Mouse (Mus musculus) NIH3T3 (cell line): Measurements from ENCODE around the gene Magi1.

Experiments
- DNase-seq: peaks from one replicate; pipeline ENCODE4 v3.0.0-alpha.2; 2012; ENCODE audit warnings: low read depth

Magi1 gene

GRCm38 (mm10) chr6:94283318-94284061 is at the start of gene Magi1:
Gene Magi1, minus strand, starts transcription at chr6:94283917.
- peak; percentile 98 for DNase-seq

- no peak for DNase-seq
Measured at GRCm38 (mm10) chr6:94327143-94327542, 43.4 kb upstream of the Magi1 start.

DNA sequence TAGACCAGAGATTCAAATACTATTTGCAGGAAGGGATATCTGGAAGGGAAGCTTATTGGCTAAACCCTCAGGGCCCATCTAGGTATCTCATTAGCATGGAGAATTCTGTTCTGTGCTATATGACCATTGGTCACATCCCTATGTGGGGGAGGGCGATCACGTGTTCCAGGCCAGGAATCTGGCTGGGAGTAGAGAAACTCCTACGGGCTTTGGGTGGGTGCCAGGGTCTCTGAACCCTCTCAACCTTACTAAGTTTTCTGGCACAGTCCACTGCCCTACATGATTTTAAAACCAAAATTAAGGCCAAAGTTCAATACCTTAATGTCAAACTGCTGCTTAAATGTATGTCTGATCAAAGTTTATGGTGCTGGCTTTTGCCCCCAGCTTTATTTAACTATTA is 33.2 kb upstream of the Magi1 start:
- DNase-seq: peak; percentile 33

- no peak for DNase-seq
Measured at GRCm38 (mm10) chr6:94312285-94312684, 28.6 kb upstream of the Magi1 start.

DNA sequence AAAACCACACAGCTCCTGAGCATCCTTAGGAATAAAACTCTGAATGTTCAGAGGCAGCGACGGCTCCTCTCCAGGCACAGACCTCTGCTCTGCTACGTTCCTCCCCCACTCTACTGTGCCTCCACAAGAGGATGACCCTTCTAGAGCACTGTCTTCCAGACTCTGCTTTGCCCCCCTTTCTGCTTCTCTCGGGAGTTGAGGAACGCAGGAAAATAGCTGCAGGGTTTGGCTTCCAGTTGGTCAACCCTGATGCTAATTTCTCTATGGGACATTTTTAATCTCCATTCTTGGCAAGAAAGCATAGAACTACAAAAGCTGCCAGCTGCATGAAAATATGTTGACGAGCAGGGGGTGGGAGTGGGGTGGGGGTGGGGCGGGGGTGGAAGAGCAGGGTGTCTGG is 24.8 kb upstream of the Magi1 start:
- DNase-seq: no peak

DNA sequence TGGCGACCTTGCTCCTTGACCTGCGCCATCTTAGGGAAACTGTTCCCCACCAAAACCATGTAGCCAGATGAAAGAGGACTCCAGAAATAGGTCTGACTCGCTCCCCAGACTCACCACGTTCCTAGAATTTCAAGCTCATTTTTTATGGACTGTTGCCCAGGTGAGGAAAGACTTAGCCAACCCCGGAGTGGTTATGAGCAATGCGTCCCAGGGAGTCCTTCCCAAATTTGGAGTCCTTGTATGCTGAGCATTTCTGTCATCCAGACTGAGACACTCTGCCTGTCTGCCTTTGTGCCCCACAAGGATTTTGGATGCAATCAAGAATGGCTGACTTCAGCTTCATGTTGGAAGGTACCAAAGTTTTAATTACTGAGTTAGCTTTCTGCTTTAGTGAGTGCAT is 19.8 kb upstream of the Magi1 start:
- DNase-seq: peak; percentile 76

- no peak for DNase-seq
Measured at GRCm38 (mm10) chr6:94301804-94302203, 18.1 kb upstream of the Magi1 start.

GRCm38 (mm10) chr6:94300562-94300961 is 16.8 kb upstream of the Magi1 start:
- no peak for DNase-seq

- no peak for DNase-seq
Measured at GRCm38 (mm10) chr6:94287387-94287786, 3.7 kb upstream of the Magi1 start.

GRCm38 (mm10) chr6:94286555-94286954 is 2.8 kb upstream of the Magi1 start:
- no peak for DNase-seq

GRCm38 (mm10) chr6:94284089-94284825 is 540 bp upstream of the Magi1 start:
- DNase-seq: peak; percentile 46

DNA sequence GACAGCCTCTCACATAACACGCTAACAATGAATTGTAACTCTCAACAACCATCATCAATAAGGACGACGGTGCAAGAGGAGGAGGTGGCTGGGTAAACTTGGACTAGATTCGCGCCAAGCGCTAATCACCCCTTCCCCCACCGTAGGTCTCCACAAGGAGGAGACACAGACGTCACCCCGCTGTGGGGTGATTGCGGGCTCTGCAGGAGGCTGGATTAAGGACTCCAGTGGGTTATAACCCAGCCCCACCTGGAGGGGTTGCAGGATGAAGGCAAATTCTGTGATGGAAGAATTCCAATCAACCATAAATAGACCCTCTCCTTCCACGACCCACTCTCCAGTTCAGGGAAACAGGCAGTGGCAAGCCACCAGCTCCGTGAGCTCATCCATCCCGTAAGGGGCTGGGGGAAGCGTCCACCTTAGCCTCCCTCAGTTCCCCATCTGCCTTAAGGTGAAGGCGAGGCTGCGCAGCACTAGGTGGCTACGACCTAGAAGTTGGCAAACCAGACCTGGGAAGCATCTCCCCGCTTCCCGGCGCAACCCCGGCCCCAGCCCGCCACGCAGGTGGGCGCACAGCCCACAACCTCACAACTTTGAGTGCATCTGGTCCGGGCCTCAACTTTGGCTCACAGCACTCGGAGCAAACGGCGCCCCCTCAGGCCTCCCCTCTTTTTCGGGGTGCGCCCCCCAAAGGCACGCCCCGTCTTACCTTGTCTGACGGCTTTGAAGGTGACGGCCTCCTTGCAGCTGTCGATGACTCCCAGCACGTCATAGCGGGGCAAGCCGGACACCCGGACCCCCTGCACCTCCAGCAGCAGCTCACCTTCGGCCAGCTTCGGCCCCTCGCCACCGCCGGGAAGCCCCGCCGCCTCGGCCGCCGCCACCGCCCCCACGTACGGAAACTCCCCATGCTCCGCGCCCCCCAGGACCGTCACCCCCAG is 1.1 kb downstream of the Magi1 start:
- peak; percentile 66 for DNase-seq

GRCm38 (mm10) chr6:94281606-94282280 is 2.0 kb downstream of the Magi1 start:
- DNase-seq: peak; percentile 43

- no peak for DNase-seq
Measured at GRCm38 (mm10) chr6:94273941-94274340, 9.8 kb downstream of the Magi1 start.

DNA sequence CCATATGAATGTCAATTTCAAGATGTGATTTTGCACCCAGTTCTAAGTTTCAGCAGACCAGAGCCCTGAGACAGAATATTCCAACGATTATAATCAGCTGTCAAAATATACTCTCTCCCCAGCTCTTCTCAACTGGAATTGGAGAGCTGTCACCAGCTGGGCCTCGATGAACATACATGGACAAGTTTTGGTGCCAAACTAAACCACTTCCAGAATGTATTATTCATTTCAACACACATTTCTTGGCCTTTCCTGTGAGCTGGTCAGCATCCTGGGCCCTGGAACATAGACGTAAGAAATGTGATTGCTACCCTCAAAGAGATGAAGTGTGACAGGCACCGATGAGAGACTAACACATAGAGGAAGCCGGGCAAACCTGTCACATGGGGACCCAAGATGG is 13.7 kb downstream of the Magi1 start:
- peak; percentile 81 for DNase-seq

GRCm38 (mm10) chr6:94269174-94269573 is 14.5 kb downstream of the Magi1 start:
- no peak for DNase-seq

DNA sequence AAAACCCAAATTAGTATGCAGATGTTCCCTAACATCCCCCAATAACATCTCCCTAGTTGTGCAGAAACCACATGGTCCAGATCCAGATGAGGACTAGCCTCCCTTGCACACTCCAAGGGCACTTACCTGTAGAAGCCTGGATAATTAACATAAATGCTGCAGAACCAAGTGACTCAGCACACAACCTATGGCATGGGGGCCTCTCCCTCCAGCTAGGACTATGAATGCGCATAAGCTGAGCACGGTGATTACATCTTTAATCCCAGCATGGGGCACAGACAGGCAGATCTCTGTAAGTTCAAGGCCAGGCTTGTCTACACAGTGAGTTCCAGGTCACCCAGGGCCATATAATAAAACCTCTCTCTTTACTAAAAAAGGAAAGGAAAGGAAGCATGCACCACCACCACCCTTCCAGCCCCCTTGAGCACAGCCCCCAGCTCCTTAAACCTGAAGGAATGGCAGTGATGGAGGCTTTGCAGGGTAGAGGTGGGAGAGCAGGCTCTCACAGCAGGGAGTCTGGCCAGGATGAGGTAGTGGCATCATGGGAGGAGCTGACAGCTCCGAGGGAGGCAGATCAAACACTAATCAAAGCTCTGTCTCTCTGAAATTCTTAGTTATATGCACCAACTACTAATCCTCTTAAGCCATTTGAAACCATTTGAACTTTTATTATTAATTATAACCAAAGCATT is 18.3 kb downstream of the Magi1 start:
- no peak for DNase-seq

- peak; percentile 55 for DNase-seq
Measured at GRCm38 (mm10) chr6:94264183-94264941, 19.4 kb downstream of the Magi1 start.

DNA sequence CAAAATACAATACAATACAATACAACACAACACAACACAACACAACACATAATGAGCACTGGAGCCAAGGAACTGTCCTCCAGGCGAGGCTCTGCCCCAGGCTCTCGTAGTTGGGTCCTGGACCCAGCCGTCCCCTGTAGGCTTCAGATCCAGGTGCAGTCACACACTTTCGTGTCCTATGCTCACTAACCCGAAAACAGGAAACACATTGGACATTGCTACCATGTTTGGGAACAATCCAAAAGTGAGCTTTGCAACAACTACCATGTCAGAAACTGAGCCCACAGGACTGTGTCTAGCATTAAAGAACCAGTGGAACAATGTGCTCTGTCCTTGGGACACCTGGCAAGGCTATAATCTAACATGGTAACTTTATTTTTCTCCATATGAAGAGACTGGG is 22.9 kb downstream of the Magi1 start:
- no peak for DNase-seq

- no peak for DNase-seq
Measured at GRCm38 (mm10) chr6:94259981-94260380, 23.7 kb downstream of the Magi1 start.

- no peak for DNase-seq
Measured at GRCm38 (mm10) chr6:94257831-94258173, 25.9 kb downstream of the Magi1 start.
